Mouse (Mus musculus): ENCODE results near the gene Gnb1.

DNA sequence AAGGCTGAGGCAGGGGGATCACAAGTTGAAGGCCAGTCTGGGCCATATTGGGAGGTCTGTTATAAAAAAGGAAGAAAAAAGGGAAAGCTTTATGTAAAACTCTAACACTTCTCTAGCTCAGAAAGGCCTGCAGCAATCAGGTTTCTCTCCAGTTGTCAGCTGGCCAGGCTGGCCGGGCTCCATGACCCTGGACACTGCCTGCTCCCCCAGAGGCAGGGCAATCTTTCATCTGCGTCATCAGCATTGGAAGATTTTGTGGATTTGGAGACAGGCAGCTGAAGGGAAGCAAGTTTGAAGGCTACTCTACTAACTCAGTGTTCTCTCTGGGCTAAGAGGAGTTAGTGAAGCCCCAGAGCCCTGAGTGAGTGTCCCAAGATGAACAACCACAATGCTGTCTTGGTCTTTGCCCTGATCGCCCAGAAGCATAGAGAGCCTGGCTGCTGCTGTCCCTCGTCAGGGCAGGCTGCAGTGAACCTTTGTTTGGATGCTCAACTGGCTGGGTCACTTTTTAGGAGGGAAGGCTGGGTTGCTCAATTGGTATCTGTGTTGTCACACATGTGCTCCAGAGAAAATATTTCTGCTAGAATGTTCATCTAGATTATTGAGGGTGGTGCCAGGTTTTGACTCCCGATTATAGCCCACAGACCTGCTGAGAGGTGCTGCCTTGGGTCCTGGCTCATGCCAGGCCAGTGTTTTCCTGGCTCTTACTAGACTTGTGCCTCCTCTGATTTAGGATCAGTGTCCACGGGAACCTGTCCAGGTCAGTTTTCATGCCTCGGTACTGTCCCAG, 87.4 kb downstream of the Gnb1 start:
- no peak for TF ChIP-seq POLR2A (IDR thresholded peaks at IDR 0.05; ENCODE audit: low read depth, low read length)
- no peak for TF ChIP-seq CTCF (IDR thresholded peaks at IDR 0.05; ENCODE audit: extremely low read depth, insufficient read length, insufficient replicate concordance, low read depth, low read length)
